Mouse (Mus musculus) liver, embryonic 14.5 days (tissue): ENCODE results near the gene Mpped2. TPM values are rescaled to one million over a fixed set of nuclear protein-coding genes. Genes with fewer than 3 reads are reported as not detected.

Experiments used
- ATAC-seq: fragments of 200-750 bp; cut with Nextera tagmentation; 2 replicates; pipeline ENCODE4 v1.8.0; 2017; ENCODE audit warnings: moderate number of reproducible peaks, mild to moderate bottlenecking, moderate library complexity; ENCODE audit not compliant: insufficient read depth
- DNase-seq, 3 experiments: peaks; one replicate each; pipeline ENCODE4 v3.0.0-alpha.2; 2012 to 2013; ENCODE audit warnings: low read depth in 3 of 3, low spot score in 3 of 3
- H3K27ac ChIP-seq: fragments of 300-500 bp; sonication (generic); 2 replicates; pipeline ENCODE4 v1.5.1; 2014; ENCODE audit warnings: moderate library complexity, mild to moderate bottlenecking, control low read depth, inconsistent platforms
- H3K27me3 ChIP-seq: fragments of 300-500 bp; sonication (generic); 2 replicates; pipeline ENCODE4 v1.6.1; 2014; ENCODE audit warnings: mild to moderate bottlenecking, low read length, moderate library complexity; ENCODE audit not compliant: control insufficient read depth, insufficient read depth
- H3K36me3 ChIP-seq: fragments of 300-500 bp; sonication (generic); replicated peaks from 2 replicates; pipeline ENCODE4 v1.6.1; 2014; ENCODE audit warnings: low read depth; ENCODE audit not compliant: control insufficient read depth, insufficient read depth
- H3K4me1 ChIP-seq, 2 experiments: fragments of 200-500 bp in 1 of 2; fragments of 300-500 bp in 1 of 2; sonication (generic) in 1 of 2; replicated peaks; 2 replicates each; pipeline ENCODE4 v1.6.1; 2012 to 2014; ENCODE audit warnings: antibody characterized with exemption in 1 of 2, inconsistent platforms in 1 of 2, low read length in 1 of 2; ENCODE audit not compliant: control insufficient read depth in 2 of 2, insufficient read depth in 2 of 2
- H3K4me2 ChIP-seq: fragments of 300-500 bp; sonication (generic); 2 replicates; pipeline ENCODE4 v1.6.1; 2014; ENCODE audit warnings: low read depth, mild to moderate bottlenecking, control low read depth, moderate library complexity
- H3K4me3 ChIP-seq, 2 experiments: fragments of 200-500 bp in 1 of 2; fragments of 300-500 bp in 1 of 2; sonication (generic) in 1 of 2; 2 replicates each; pipeline ENCODE4 v1.5.1; 2012 to 2014; ENCODE audit warnings: low read depth in 2 of 2, low read length in 2 of 2, mild to moderate bottlenecking in 2 of 2, control low read depth in 1 of 2, inconsistent platforms in 1 of 2, moderate library complexity in 1 of 2; ENCODE audit not compliant: insufficient read depth in 1 of 2
- H3K9ac ChIP-seq: fragments of 300-500 bp; sonication (generic); replicated peaks from 2 replicates; pipeline ENCODE4 v1.6.1; 2014; ENCODE audit warnings: mild to moderate bottlenecking, control low read depth, moderate library complexity
- H3K9me3 ChIP-seq: fragments of 300-500 bp; sonication (generic); 2 replicates; pipeline ENCODE4 v1.6.1; 2016; ENCODE audit warnings: low read length, mixed read lengths; ENCODE audit not compliant: control insufficient read depth
- CTCF ChIP-seq: IDR thresholded peaks from 2 replicates; pipeline ENCODE4 v1.5.1; 2016; ENCODE audit warnings: antibody characterized with exemption, low read depth, control low read depth
- EP300 ChIP-seq: IDR thresholded peaks from 2 replicates; pipeline ENCODE4 v1.6.1; 2016; ENCODE audit warnings: antibody characterized with exemption, low read depth
- WGBS: fragments of 180-500 bp; shearing (Covaris S2); extraction: QIAGEN DNeasy Blood & Tissue Kit; methylation state at CpG from one replicate; pipeline ENCODE4 v1.1.7; 2014; ENCODE audit not compliant: insufficient replicate concordance; 5-methylcytosine and 5-hydroxymethylcytosine counted together
- polyA plus RNA-seq, 2 experiments: library from polyadenylated mRNA; depleted of rRNA in 1 of 2; stranded (reverse) in 1 of 2; unstranded in 1 of 2; fragments of >200 nt; fragmentation: Nextera tagmentation in 1 of 2; extraction: Ambion mirVana in 1 of 2; gene quantifications; 2 replicates each; pipeline versions ENCODE4 v1.2.1 to v1.2.3; 2012 to 2014

Gene Mpped2
- polyA plus RNA-seq, 2 experiments: 0.67 to 0.68 TPM

GRCm38 (mm10) chr2:106652741-106653140 lies 40.3 kb upstream of the Mpped2 start:
- Histone ChIP-seq H3K4me2 (no peak overlapping the region), H3K9me3 (no peaks in the 10 kb centered on the region), H3K4me1 (0 out of 4 replicates have a peak, but pooled peaks cover 0 to 2% of the 10 kb centered on the region in 2 experiments), H3K9ac (no peak overlapping the region), H3K27me3 (no peaks in the 10 kb centered on the region), H3K27ac (no peak overlapping the region), H3K36me3 (no peaks in the 10 kb centered on the region), H3K4me3 (no peak overlapping the region)
- no peak for TF ChIP-seq EP300
- TF ChIP-seq CTCF: no peak
- ATAC-seq (no peak), DNase-seq (no peak)
- WGBS: 71% methylated on average over 4 of the region's 4 CpGs

DNA sequence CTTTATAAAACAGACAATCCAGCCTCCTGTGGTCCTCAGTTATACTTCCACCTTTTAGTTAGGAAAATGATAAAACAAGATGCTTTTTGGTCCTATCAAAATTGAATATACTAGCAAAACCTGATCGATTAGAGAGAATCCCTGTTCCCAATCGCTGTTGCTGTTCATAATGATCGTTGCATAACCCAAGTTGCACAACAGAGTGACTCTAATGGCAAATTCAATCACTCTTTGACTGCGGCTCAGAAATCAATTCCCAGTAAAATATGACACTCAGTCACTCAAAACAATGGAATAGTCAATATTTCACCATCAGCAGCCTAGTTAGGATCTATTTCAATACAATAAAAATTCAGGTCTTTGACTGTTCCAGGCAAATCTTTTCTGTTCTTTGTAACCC lies 39.8 kb upstream of the Mpped2 start:
- H3K36me3 ChIP-seq: no peaks in the 10 kb centered on the region
- 0 out of 4 replicates have a peak, but pooled peaks cover 0 to 2% of the 10 kb centered on the region in 2 experiments for H3K4me1 ChIP-seq
- no peak overlapping the region for H3K27ac ChIP-seq
- TF ChIP-seq EP300: no peak
- no peak for TF ChIP-seq CTCF
- no peaks in the 10 kb centered on the region for H3K9me3 ChIP-seq
- DNase-seq (no peak), ATAC-seq (no peak)
- 62% methylated on average over 4 of the region's 4 CpGs for WGBS
- no peaks in the 10 kb centered on the region for H3K27me3 ChIP-seq
- no peak overlapping the region for H3K4me3 ChIP-seq
- H3K9ac ChIP-seq: no peak overlapping the region
- no peak overlapping the region for H3K4me2 ChIP-seq

- no peak overlapping the region for H3K4me2 ChIP-seq
- no peaks in the 10 kb centered on the region for H3K27me3 ChIP-seq
- no peak overlapping the region for H3K9ac ChIP-seq
- WGBS: 71% methylated on average over 4 of the region's 4 CpGs
- no peak for TF ChIP-seq EP300
- H3K9me3 ChIP-seq: no peaks in the 10 kb centered on the region
- no peaks in the 10 kb centered on the region for H3K36me3 ChIP-seq
- DNase-seq (no peak), ATAC-seq (no peak)
- H3K27ac ChIP-seq: no peak overlapping the region
- H3K4me1 ChIP-seq: no peaks in the 10 kb centered on the region
- H3K4me3 ChIP-seq: no peak overlapping the region
Observed at GRCm38 (mm10) chr2:106655271-106655670, 37.8 kb upstream of the Mpped2 start.

DNA sequence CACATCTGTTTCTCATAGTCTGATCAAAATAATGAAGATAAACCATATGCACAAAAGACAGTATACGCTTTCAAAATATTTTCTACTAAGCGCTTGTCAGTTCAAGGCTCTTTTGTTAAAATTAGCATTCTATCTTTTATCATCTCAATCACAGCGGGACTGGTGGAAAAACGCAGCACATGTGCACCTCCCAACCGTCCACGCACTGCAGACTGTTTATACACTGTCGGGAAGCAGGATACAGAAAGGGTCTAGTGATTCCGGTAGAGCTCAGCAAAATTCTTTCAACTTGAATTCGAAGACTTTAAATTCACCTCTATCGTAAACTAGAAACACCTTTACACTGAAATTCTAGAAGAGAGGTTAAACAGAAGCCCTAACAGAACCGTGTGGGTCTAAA lies 27.8 kb upstream of the Mpped2 start:
- WGBS: 61% methylated on average over 11 of the region's 11 CpGs
- ATAC-seq: no peak
- H3K4me2 ChIP-seq: no peak overlapping the region
- no peak overlapping the region for H3K27ac ChIP-seq
- DNase-seq: no peak
- no peaks in the 10 kb centered on the region for H3K4me1 ChIP-seq
- TF ChIP-seq EP300: no peak
- no peak for TF ChIP-seq CTCF
- H3K27me3 ChIP-seq: no peaks in the 10 kb centered on the region
- no peaks in the 10 kb centered on the region for H3K9me3 ChIP-seq
- H3K9ac ChIP-seq: no peak overlapping the region
- H3K36me3 ChIP-seq: no peaks in the 10 kb centered on the region
- H3K4me3 ChIP-seq: no peak overlapping the region

DNA sequence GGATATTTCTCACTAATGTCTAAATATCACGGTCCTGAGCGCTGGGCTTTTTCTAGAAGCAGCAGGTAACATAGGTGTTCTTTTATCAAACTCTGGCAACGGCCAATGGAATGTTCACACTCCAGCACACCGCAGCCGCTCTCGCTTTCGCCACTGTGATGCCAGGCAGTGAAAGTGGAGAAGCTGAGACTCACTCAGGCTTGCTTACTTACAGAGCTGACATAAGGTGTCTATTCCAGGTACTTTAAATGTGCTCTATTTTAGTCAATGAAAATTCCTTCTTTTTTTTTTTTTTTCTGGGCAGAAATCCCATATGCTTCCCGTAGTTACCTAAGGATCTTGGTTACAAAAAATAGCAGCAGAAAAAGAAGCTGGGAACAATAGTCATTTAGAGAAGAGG lies 18.8 kb upstream of the Mpped2 start:
- H3K9me3 ChIP-seq: no peaks in the 10 kb centered on the region
- H3K27ac ChIP-seq: no peak overlapping the region
- H3K4me3 ChIP-seq: no peak overlapping the region
- no peak for TF ChIP-seq CTCF
- TF ChIP-seq EP300: no peak
- no peaks in the 10 kb centered on the region for H3K4me1 ChIP-seq
- H3K4me2 ChIP-seq: no peak overlapping the region
- no peaks in the 10 kb centered on the region for H3K36me3 ChIP-seq
- WGBS: 78% methylated on average over 8 of the region's 8 CpGs
- no peak for DNase-seq
- no peaks in the 10 kb centered on the region for H3K27me3 ChIP-seq
- no peak for ATAC-seq
- no peak overlapping the region for H3K9ac ChIP-seq

DNA sequence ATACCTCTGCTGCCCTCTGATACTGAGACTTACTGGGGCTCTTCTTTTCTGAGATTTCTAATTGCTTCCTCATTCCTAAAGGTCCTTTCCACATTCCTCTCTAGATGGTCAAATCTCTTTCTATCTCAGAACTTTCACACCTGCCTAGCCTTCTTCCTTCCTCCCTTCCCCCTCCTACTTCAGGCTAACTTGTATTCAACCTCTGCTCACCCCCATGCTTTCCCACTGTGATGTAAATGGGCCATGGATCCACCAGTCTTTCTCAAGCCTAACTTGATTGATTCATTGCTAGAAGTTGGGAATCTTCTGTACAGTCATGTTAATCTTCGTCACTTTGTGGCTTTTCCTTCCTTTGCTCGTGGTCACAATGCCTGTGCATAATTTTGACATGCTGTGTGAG lies 15.6 kb upstream of the Mpped2 start:
- no peak overlapping the region for H3K4me2 ChIP-seq
- no peak overlapping the region for H3K27ac ChIP-seq
- WGBS: 16% methylated on average over 2 of the region's 2 CpGs
- H3K27me3 ChIP-seq: no peaks in the 10 kb centered on the region
- no peak for DNase-seq
- no peak overlapping the region for H3K4me3 ChIP-seq
- ATAC-seq: no peak
- H3K36me3 ChIP-seq: no peaks in the 10 kb centered on the region
- no peak overlapping the region for H3K9ac ChIP-seq
- H3K9me3 ChIP-seq: no peaks in the 10 kb centered on the region
- H3K4me1 ChIP-seq: no peaks in the 10 kb centered on the region
- TF ChIP-seq CTCF: no peak
- TF ChIP-seq EP300: no peak
